Mouse (Mus musculus) liver, embryonic 11.5 days (tissue): ENCODE measurements around the gene Ndufc2. TPM values are rescaled to one million over a fixed set of nuclear protein-coding genes. Genes with fewer than 3 reads are reported as not detected.
A peak's percentile ranks its signal among the peaks of the same experiment; 100 is the strongest.

Experiments used
- ATAC-seq: fragments of 200-750 bp; cut with Nextera tagmentation; replicated peaks from 2 replicates; pipeline ENCODE4 v1.8.0; 2017; ENCODE audit warnings: moderate number of reproducible peaks, mild to moderate bottlenecking, moderate TSS enrichment, moderate library complexity; ENCODE audit not compliant: low FRiP score
- DNase-seq: peaks from one replicate; pipeline ENCODE4 v3.0.0-alpha.2; 2017; ENCODE audit warnings: low spot score
- H3K27ac ChIP-seq: fragments of 300-500 bp; sonication (generic); 2 replicates; pipeline ENCODE4 v1.5.1; 2014; ENCODE audit warnings: mild to moderate bottlenecking, low read depth, low read length, control low read depth
- H3K27me3 ChIP-seq: fragments of 300-500 bp; sonication (generic); replicated peaks from 2 replicates; pipeline ENCODE4 v1.6.1; 2014; ENCODE audit warnings: low read length, mixed read lengths; ENCODE audit not compliant: control insufficient read depth, insufficient read depth
- H3K36me3 ChIP-seq: fragments of 300-500 bp; sonication (generic); 2 replicates; pipeline ENCODE4 v1.6.1; 2014; ENCODE audit warnings: mild to moderate bottlenecking, low read length, moderate library complexity, mixed read lengths; ENCODE audit not compliant: control insufficient read depth, insufficient read depth
- H3K4me1 ChIP-seq: fragments of 300-500 bp; sonication (generic); replicated peaks from 2 replicates; pipeline ENCODE4 v1.6.1; 2014; ENCODE audit warnings: low read length, mixed read lengths; ENCODE audit not compliant: control insufficient read depth, insufficient read depth
- H3K4me2 ChIP-seq: fragments of 300-500 bp; sonication (generic); 2 replicates; pipeline ENCODE4 v1.6.1; 2014; ENCODE audit warnings: mild to moderate bottlenecking, control low read depth, moderate library complexity
- H3K4me3 ChIP-seq: fragments of 300-500 bp; sonication (generic); 2 replicates; pipeline ENCODE4 v1.5.1; 2014; ENCODE audit warnings: low read depth, low read length, control low read depth
- H3K9ac ChIP-seq: fragments of 300-500 bp; sonication (generic); 2 replicates; pipeline ENCODE4 v1.6.1; 2014; ENCODE audit warnings: low read depth, low read length, control low read depth
- H3K9me3 ChIP-seq: fragments of 300-500 bp; sonication (generic); 2 replicates; pipeline ENCODE4 v1.6.1; 2016; ENCODE audit warnings: low read length, inconsistent platforms, mixed read lengths; ENCODE audit not compliant: control insufficient read depth
- WGBS: fragments of 180-500 bp; shearing (Covaris S2); extraction: QIAGEN DNeasy Blood & Tissue Kit; methylation state at CpG from one replicate; pipeline ENCODE4 v1.1.7; 2014; 5-methylcytosine and 5-hydroxymethylcytosine counted together
- polyA plus RNA-seq: library from polyadenylated mRNA; unstranded; fragments of >200 nt; fragmentation: Nextera tagmentation; extraction: Ambion mirVana; gene quantifications from 2 replicates; pipeline ENCODE4 v1.2.1, GENCODE M21; 2014

The Ndufc2 gene
- polyA plus RNA-seq, 1 experiment from 2014 or later: 359 TPM

DNA sequence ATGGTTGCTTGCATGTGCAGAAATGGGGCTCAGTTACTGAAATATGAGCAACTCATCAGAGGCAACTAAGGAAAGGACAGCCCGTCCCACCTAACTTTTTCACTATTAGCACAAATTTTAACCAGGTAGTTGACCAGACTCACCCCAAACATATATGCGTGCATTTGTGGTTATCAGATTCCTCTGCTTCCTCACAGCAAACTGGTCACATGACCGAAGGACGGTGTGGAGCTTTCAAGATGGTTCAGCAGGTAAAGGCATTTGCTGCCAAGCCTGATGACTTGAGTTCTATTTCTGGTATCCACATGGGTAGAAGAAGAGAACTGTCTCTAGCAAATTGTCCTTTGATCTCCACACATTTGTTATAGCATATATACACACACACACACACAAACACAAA lies 41.5 kb upstream of the Ndufc2 start:
- H3K9ac ChIP-seq: no peak overlapping the region
- no peaks in the 10 kb centered on the region; the same call in 1 of the 2 replicates for H3K4me1 ChIP-seq
- no peaks in the 10 kb centered on the region for H3K36me3 ChIP-seq
- no peak overlapping the region for H3K4me3 ChIP-seq
- ATAC-seq: no peak
- peaks cover 3% of the 10 kb centered on the region; the same call in 1 of the 2 replicates for H3K27me3 ChIP-seq
- no peak overlapping the region for H3K4me2 ChIP-seq
- WGBS: 64% methylated on average over 4 of the region's 4 CpGs
- DNase-seq: no peak
- H3K9me3 ChIP-seq: no peaks in the 10 kb centered on the region
- no peak overlapping the region for H3K27ac ChIP-seq

DNA sequence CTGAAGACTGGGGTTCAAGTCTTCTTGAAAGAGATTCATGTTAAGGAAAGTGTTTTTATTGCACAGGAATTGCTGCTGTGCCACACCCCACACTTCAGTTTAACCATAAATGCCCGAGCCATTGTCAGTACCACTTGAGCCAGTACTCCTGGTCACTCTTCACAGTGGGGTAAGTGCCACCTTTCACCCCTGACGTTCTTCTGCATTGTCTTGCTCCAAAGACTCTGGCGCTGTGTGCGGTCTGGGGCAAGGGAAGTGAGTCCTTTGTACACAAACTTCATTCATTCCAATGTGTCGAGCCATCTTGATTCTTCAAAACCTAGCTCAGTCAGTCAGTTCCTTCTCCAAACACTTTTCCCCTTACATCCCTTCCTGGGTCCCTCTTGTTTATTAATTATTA lies 39.6 kb upstream of the Ndufc2 start:
- no peak overlapping the region for H3K27ac ChIP-seq
- 78% methylated on average over 5 of the region's 5 CpGs for WGBS
- ATAC-seq (no peak), DNase-seq (peak; percentile 19)
- H3K36me3 ChIP-seq: no peaks in the 10 kb centered on the region
- no peak overlapping the region for H3K4me2 ChIP-seq
- H3K4me1 ChIP-seq: no peaks in the 10 kb centered on the region; the same call in 1 of the 2 replicates
- H3K9me3 ChIP-seq: no peaks in the 10 kb centered on the region
- no peak overlapping the region for H3K9ac ChIP-seq
- no peak overlapping the region for H3K4me3 ChIP-seq
- H3K27me3 ChIP-seq: peaks cover 3% of the 10 kb centered on the region; the same call in 1 of the 2 replicates

DNA sequence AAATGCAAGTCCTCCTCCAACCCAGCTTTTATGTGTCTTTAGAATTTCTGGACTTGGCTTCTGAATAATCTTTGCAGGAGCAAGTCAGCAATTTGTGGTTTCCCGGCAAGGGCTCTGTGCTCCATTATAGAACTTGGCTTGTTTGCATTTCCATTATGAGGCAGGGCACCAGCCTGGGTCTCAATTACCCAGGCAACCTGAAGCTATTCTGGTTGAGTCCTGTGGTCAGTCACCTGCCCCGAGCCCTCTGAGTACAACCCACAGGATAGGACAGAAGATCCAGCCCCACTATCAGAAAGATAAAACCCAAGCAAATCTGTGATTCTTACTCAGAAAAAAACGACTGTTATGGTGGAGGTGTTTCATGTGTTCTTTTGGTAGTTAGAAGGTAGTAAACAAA lies 38.8 kb upstream of the Ndufc2 start:
- Histone ChIP-seq H3K36me3 (no peaks in the 10 kb centered on the region), H3K27ac (no peak overlapping the region), H3K4me2 (no peak overlapping the region), H3K4me3 (no peak overlapping the region), H3K9ac (no peak overlapping the region), H3K9me3 (no peaks in the 10 kb centered on the region), H3K4me1 (no peaks in the 10 kb centered on the region), H3K27me3 (peaks cover 3% of the 10 kb centered on the region; the same call in 1 of the 2 replicates)
- DNase-seq (no peak), ATAC-seq (no peak)
- 49% methylated on average over 3 of the region's 3 CpGs for WGBS

DNA sequence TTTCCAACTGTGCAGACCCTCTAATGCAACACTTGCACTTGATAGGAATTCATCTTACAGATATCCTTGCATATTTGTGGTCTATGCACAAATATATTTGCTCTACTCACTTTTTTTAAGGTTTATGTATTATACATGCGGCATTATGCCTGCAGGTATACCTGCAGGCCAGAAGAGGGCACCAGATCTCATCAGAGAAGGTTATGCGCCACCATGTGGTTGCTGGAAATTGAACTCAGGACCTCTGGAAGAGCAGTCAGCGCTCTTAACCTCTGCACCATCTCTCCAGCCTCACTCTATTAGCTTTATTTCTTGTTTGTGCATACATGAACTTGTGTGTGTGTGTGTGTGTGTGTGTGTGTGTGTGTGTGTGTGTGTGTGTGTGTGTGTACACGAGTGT lies 38.3 kb upstream of the Ndufc2 start:
- H3K36me3 ChIP-seq: no peaks in the 10 kb centered on the region
- ATAC-seq (no peak; the same call in 1 of the 2 replicates), DNase-seq (no peak)
- no peaks in the 10 kb centered on the region for H3K9me3 ChIP-seq
- no peak overlapping the region for H3K4me2 ChIP-seq
- H3K9ac ChIP-seq: no peak overlapping the region
- 22% methylated on average over 4 of the region's 4 CpGs for WGBS
- peaks cover 3% of the 10 kb centered on the region; the same call in 1 of the 2 replicates for H3K27me3 ChIP-seq
- no peaks in the 10 kb centered on the region for H3K4me1 ChIP-seq
- H3K4me3 ChIP-seq: no peak overlapping the region
- H3K27ac ChIP-seq: no peak overlapping the region

DNA sequence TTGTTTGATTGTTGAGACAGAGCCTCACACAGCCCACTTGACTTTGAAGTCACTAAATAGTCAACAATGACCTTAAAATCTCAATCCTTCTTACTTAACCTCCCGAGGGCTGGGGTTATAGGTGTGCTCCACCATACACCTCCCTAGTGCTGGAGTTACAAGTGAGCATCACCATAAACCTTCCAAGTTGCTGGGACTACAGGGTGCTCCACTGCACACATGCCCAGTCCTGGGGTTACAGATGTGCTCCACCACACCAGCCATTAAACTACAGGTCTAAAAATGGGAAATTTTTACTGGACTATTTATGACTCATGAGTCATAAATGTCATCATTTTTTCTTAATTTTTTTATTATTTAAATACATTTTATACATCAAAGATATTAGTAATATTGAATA lies 33.9 kb upstream of the Ndufc2 start:
- Histone ChIP-seq H3K9me3 (no peaks in the 10 kb centered on the region), H3K9ac (no peak overlapping the region), H3K36me3 (no peaks in the 10 kb centered on the region), H3K4me2 (no peak overlapping the region), H3K4me1 (0 out of 2 replicates have a peak, but pooled peaks cover 3% of the 10 kb centered on the region), H3K27ac (no peak overlapping the region), H3K27me3 (no peaks in the 10 kb centered on the region), H3K4me3 (no peak overlapping the region)
- WGBS: 71% methylated on average over 1 of the region's 1 CpGs
- ATAC-seq: no peak
- no peak for DNase-seq

DNA sequence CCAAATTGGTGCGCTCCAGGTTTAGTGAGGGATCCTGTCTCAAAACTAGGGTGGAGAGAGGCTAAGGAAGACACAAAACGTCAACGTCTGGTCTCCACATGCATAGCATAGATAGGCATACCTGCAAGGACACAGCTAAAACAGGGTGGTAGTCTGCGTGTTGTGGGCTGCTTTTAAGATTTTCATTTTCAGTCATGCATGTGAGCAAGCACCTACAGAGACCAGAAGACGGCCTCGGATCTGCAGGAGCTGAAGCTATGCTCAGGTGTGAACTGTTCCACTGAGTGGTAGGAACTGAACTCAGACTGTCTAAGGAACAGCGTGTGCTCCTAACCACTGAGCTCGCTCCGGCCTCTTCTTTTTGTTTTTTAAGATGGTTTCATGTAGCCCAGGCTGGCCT lies 24.7 kb upstream of the Ndufc2 start:
- H3K27me3 ChIP-seq: no peaks in the 10 kb centered on the region
- no peak overlapping the region for H3K9ac ChIP-seq
- no peak overlapping the region for H3K4me3 ChIP-seq
- ATAC-seq (no peak), DNase-seq (no peak)
- no peak overlapping the region for H3K27ac ChIP-seq
- H3K4me2 ChIP-seq: no peak overlapping the region
- 93% methylated on average over 9 of the region's 9 CpGs for WGBS
- H3K4me1 ChIP-seq: peaks cover 5% of the 10 kb centered on the region; the same call in 1 of the 2 replicates
- no peaks in the 10 kb centered on the region for H3K9me3 ChIP-seq
- H3K36me3 ChIP-seq: peaks cover 30% of the 10 kb centered on the region

DNA sequence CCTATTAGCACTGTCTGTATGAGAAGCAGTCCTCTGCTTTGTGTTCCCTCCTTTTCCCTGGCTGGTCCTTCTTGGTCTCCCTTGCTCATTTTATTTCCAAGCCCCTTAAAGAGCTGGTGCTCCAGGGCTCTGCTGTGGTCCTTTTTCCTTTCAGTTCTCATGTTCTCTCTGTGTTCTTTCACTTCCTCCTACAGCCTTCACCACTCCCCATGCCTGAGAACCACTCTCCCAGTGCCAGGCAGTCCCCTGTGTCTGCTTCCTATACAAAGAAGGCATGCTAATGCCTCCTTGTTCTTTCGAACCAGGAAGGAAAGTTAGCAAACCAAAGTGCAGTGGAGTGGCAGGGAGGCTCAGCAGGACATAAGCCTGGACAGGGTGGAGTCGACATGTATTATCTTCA lies 23.9 kb upstream of the Ndufc2 start:
- Histone ChIP-seq H3K9ac (no peak overlapping the region), H3K27ac (no peak overlapping the region), H3K4me1 (peaks cover 2% of the 10 kb centered on the region; the same call in 1 of the 2 replicates), H3K4me3 (no peak overlapping the region), H3K9me3 (no peaks in the 10 kb centered on the region), H3K36me3 (peaks cover 32% of the 10 kb centered on the region), H3K4me2 (no peak overlapping the region), H3K27me3 (no peaks in the 10 kb centered on the region)
- peak; percentile 26 for DNase-seq
- no peak for ATAC-seq
- WGBS: 76% methylated on average over 2 of the region's 2 CpGs

DNA sequence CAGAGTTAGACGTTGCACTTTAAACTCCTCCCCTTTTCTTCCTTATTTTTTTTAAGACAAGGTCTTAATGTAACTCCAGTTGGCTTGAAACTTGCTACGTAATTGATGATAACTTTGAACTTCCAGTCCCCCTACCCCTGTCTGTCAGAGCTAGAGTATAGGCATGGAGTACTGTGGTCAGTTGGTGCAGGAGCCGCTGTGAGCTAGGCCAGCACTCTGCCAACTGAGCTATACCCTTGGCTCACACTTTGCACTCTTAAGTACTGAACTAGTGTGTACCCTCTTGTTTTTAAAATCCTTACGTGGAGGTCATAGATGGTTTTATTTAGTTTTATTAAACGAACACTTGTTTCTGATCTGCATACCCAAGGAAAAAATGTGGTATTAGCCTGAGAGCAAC lies 20.5 kb upstream of the Ndufc2 start:
- no peak overlapping the region for H3K4me2 ChIP-seq
- ATAC-seq (no peak), DNase-seq (peak; percentile 15)
- 90% methylated on average over 5 of the region's 5 CpGs for WGBS
- no peaks in the 10 kb centered on the region for H3K4me1 ChIP-seq
- H3K9ac ChIP-seq: no peak overlapping the region
- H3K27me3 ChIP-seq: no peaks in the 10 kb centered on the region
- H3K36me3 ChIP-seq: peaks cover 51% of the 10 kb centered on the region
- no peak overlapping the region for H3K27ac ChIP-seq
- no peak overlapping the region for H3K4me3 ChIP-seq
- H3K9me3 ChIP-seq: no peaks in the 10 kb centered on the region

DNA sequence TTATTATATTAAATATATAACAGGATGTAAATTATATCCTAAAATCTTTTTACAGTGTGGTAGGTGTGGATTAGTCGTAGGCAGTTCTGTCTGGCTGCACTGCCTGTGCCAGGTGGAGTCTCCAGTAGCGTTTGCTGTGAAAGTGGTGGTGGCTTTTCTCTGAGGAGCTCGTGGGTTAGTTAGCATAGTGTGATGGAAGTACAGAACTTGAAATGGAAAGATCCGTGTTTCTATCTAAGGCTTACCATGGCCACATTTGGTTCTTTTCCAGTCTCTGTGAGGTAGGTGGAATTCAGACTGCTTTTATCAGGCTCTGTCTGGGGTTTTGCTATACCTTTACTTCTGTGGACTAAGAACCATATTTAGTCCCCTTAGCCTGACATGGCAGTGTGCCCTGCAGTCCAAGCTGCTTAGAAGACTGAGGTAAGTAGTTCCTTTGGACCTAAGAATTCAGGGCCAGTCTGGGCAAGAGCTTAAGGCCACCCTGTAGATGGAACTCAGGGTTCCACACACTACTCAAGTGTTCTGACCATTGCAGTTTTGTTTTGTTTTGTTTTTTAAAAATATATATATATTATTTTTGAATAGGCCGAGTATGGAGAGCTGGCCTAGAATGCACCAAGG lies 19.2 kb upstream of the Ndufc2 start:
- 92% methylated on average over 5 of the region's 5 CpGs for WGBS
- Histone ChIP-seq H3K27ac (no peak overlapping the region), H3K9ac (no peak overlapping the region), H3K9me3 (no peaks in the 10 kb centered on the region), H3K4me3 (no peak overlapping the region), H3K4me1 (no peaks in the 10 kb centered on the region), H3K4me2 (no peak overlapping the region), H3K27me3 (no peaks in the 10 kb centered on the region), H3K36me3 (peaks cover 48% of the 10 kb centered on the region)
- DNase-seq (no peak), ATAC-seq (no peak)
